20 mouse cellular contexts compared by ENCODE assay signal in genomic region chr2:181235681-181236566, GRCm38 (mm10). TPM values are rescaled to one million over a fixed set of nuclear protein-coding genes. Genes with fewer than 3 reads are reported as not detected.
A peak's percentile ranks its signal among the peaks of the same experiment; 100 is the strongest.
DNase-seq lines count a peak whose midpoint lies in the region; ATAC-seq and TF ChIP-seq lines count a peak whose summit lies in the region.
"Had no signal": no experiment of that assay in that cellular context is flagged by ENCODE, and none has a peak within 500 bp of the region (broad histone marks: within the 10 kb centered on the region; RNA-seq: fewer than 3 reads in every experiment).

No protein-coding gene starts in this region.

- H3K4me3 ChIP-seq in intestine, postnatal 0 days (ENCODE audit: low read depth, low read length), result no peak overlapping the region
- no peak overlapping the region for H3K4me3 ChIP-seq in intestine, embryonic 15.5 days (replicated peaks)
- no peak overlapping the region for H3K4me3 ChIP-seq in lung, embryonic 14.5 days (ENCODE audit: low read depth, low read length)
- no peak overlapping the region for H3K4me3 ChIP-seq in ES-Bruce4 (ENCODE audit: low read depth, low read length)
- H3K4me3 ChIP-seq: embryonic facial prominence, embryonic 15.5 days; heart, embryonic 10.5 days; liver, embryonic 13.5 days had no signal

- H3K36me3 ChIP-seq in intestine, postnatal 0 days (ENCODE audit: control insufficient read depth, insufficient read depth), result peaks cover 82% of the 10 kb centered on the region
- H3K36me3 ChIP-seq in intestine, embryonic 15.5 days, result no peaks in the 10 kb centered on the region; the same call in 1 of the 2 replicates
- H3K36me3 ChIP-seq in lung, embryonic 14.5 days (ENCODE audit: insufficient read depth), result peaks cover 16% of the 10 kb centered on the region; the same call in 1 of the 2 replicates
- no peaks in the 10 kb centered on the region for H3K36me3 ChIP-seq in ES-Bruce4 (ENCODE audit: control insufficient read depth, insufficient read depth, low read length, poor library complexity, severe bottlenecking)

- TF ChIP-seq CTCF in intestine, postnatal 0 days (IDR thresholded peaks at IDR 0.05; ENCODE audit: low read depth), result peak; percentile 58
- peak; percentile 40 for TF ChIP-seq CTCF in lung, embryonic 14.5 days (IDR thresholded peaks at IDR 0.05; ENCODE audit: low read depth)
- peak; percentile 44 for TF ChIP-seq CTCF in ES-Bruce4 (IDR thresholded peaks at IDR 0.05; ENCODE audit: low read depth, low read length)

- TF ChIP-seq POLR2A in ES-Bruce4 (IDR thresholded peaks at IDR 0.05; ENCODE audit: insufficient read depth, low read length), result no peak

- peaks cover under 1% of the 10 kb centered on the region; the same call in 1 of the 2 replicates for H3K4me1 ChIP-seq in intestine, postnatal 0 days (replicated peaks; ENCODE audit: control insufficient read depth, insufficient read depth, low read length)
- H3K4me1 ChIP-seq in intestine, embryonic 15.5 days (replicated peaks), result 0 out of 2 replicates have a peak, but pooled peaks cover 10% of the 10 kb centered on the region
- H3K4me1 ChIP-seq in lung, embryonic 14.5 days (ENCODE audit: insufficient read depth), result no peaks in the 10 kb centered on the region
- no peaks in the 10 kb centered on the region for H3K4me1 ChIP-seq in ES-Bruce4 (ENCODE audit: control insufficient read depth, insufficient read depth, low read length)
- H3K4me1 ChIP-seq: embryonic facial prominence, embryonic 15.5 days; heart, embryonic 10.5 days had no signal

- H3K27ac ChIP-seq in intestine, postnatal 0 days (ENCODE audit: low read depth, low read length), result no peak overlapping the region
- H3K27ac ChIP-seq in intestine, embryonic 15.5 days, result no peak overlapping the region
- no peak overlapping the region for H3K27ac ChIP-seq in lung, embryonic 14.5 days (ENCODE audit: low read depth)
- no peak overlapping the region for H3K27ac ChIP-seq in ES-Bruce4 (ENCODE audit: insufficient read depth, low read length)
- H3K27ac ChIP-seq: embryonic facial prominence, embryonic 15.5 days; heart, embryonic 10.5 days; liver, embryonic 13.5 days had no signal

- DNase-seq in lung, embryonic 14.5 days, result no peak
- no peak for DNase-seq in lung, adult 18-20 months
- peak; percentile 30 for DNase-seq in lung, postnatal 10 days
- DNase-seq: adrenal gland, postnatal 14 days; cerebellum, adult 9-10 months; heart, postnatal 14 days; liver, embryonic 13.5 days; thymus, postnatal 25 days had no signal

- ATAC-seq in intestine, postnatal 0 days, result no peak
- ATAC-seq in intestine, embryonic 15.5 days, result no peak
- ATAC-seq in lung, embryonic 14.5 days (ENCODE audit: insufficient read depth), result no peak
- no peak for ATAC-seq in erythroblast, adult 5-6 weeks (replicated peaks; ENCODE audit: low FRiP score, poor library complexity, severe bottlenecking)
- ATAC-seq: forebrain, embryonic 14.5 days had no signal

- H3K4me2 ChIP-seq in intestine, postnatal 0 days (replicated peaks; ENCODE audit: low read depth), result no peak overlapping the region
- H3K4me2 ChIP-seq in intestine, embryonic 15.5 days (replicated peaks), result no peak overlapping the region
- H3K4me2 ChIP-seq in lung, embryonic 14.5 days, result no peak overlapping the region
- H3K4me2 ChIP-seq: embryonic facial prominence, embryonic 15.5 days; liver, embryonic 13.5 days had no signal

- H3K9ac ChIP-seq in intestine, postnatal 0 days (ENCODE audit: low read depth, low read length), result no peak overlapping the region
- H3K9ac ChIP-seq in intestine, embryonic 15.5 days, result no peak overlapping the region
- no peak overlapping the region for H3K9ac ChIP-seq in lung, embryonic 14.5 days
- H3K9ac ChIP-seq in ES-Bruce4 (ENCODE audit: low read depth, poor library complexity, severe bottlenecking), result no peak overlapping the region
- H3K9ac ChIP-seq: embryonic facial prominence, embryonic 15.5 days; liver, embryonic 13.5 days had no signal

- H3K27me3 ChIP-seq in intestine, postnatal 0 days (replicated peaks; ENCODE audit: control insufficient read depth, insufficient read depth, low read length), result no peaks in the 10 kb centered on the region
- H3K27me3 ChIP-seq in intestine, embryonic 15.5 days (replicated peaks), result no peaks in the 10 kb centered on the region
- H3K27me3 ChIP-seq in lung, embryonic 14.5 days (ENCODE audit: insufficient read depth, low read length), result no peaks in the 10 kb centered on the region
- no peaks in the 10 kb centered on the region for H3K27me3 ChIP-seq in ES-Bruce4 (ENCODE audit: control insufficient read depth, insufficient read depth, low read length, poor library complexity, severe bottlenecking)
- H3K27me3 ChIP-seq: embryonic facial prominence, embryonic 15.5 days; liver, embryonic 13.5 days had no signal

- TF ChIP-seq EP300 in ES-Bruce4 (IDR thresholded peaks at IDR 0.05; ENCODE audit: insufficient read depth, low read depth, low read length), result no peak

- 86% methylated on average over 23 of the region's 23 CpGs for WGBS in intestine, postnatal 0 days
- 85% methylated on average over 23 of the region's 23 CpGs for WGBS in intestine, embryonic 15.5 days
- WGBS in lung, embryonic 14.5 days, result 76% methylated on average over 23 of the region's 23 CpGs

- H3K9me3 ChIP-seq in intestine, postnatal 0 days (ENCODE audit: control insufficient read depth), result no peaks in the 10 kb centered on the region
- H3K9me3 ChIP-seq in intestine, embryonic 15.5 days, result no peaks in the 10 kb centered on the region
- H3K9me3 ChIP-seq in lung, embryonic 14.5 days (ENCODE audit: low read depth, low read length), result no peaks in the 10 kb centered on the region
- no peaks in the 10 kb centered on the region for H3K9me3 ChIP-seq in ES-Bruce4 (replicated peaks; ENCODE audit: control insufficient read depth, insufficient read depth, low read length, poor library complexity, severe bottlenecking)
- H3K9me3 ChIP-seq: embryonic facial prominence, embryonic 15.5 days; heart, embryonic 10.5 days; liver, embryonic 13.5 days had no signal

RNA-seq across cellular contexts. Expression of gene Helz2, which starts 5.9 kb away (rescaled TPM):
- 5.7 and 6.9 TPM in 2 replicates for polyA plus RNA-seq in intestine, postnatal 0 days (2015; fragmentation: Nextera tagmentation; extraction: Ambion mirVana)
- polyA plus RNA-seq in intestine, embryonic 15.5 days (2015; fragmentation: Nextera tagmentation; extraction: Ambion mirVana), result 2.2 and 2.8 TPM in 2 replicates
- polyA plus RNA-seq in lung, embryonic 14.5 days (2014; fragmentation: Nextera tagmentation; extraction: Ambion mirVana), result 2.5 and 3.0 TPM in 2 replicates
- polyA plus RNA-seq in ES-Bruce4 (2011; ENCODE audit: insufficient read depth, insufficient read length, low read depth, missing spikeins), result 1.4 and 1.5 TPM in 2 replicates
- 8.6 and 10.0 TPM in 2 replicates for total RNA-seq in erythroblast, adult 5-6 weeks (2015; ENCODE audit: low replicate concordance)
- 11.8 and 12.1 TPM in 2 replicates for total RNA-seq in erythroblast, adult 5-6 weeks (2017; ENCODE audit: low replicate concordance)

RNA-seq across cellular contexts. Expression of gene Fndc11, which starts 16.1 kb away (rescaled TPM):
- polyA plus RNA-seq in intestine, postnatal 0 days (2015; fragmentation: Nextera tagmentation; extraction: Ambion mirVana), result 0.13 TPM in 1 of 2 replicates, not detected in the other
- not detected in 2 replicates for polyA plus RNA-seq in intestine, embryonic 15.5 days (2015; fragmentation: Nextera tagmentation; extraction: Ambion mirVana)
- polyA plus RNA-seq in lung, embryonic 14.5 days (2014; fragmentation: Nextera tagmentation; extraction: Ambion mirVana), result 0.21 and 0.27 TPM in 2 replicates
- polyA plus RNA-seq in ES-Bruce4 (2011; ENCODE audit: insufficient read depth, insufficient read length, low read depth, missing spikeins), result not detected in 2 replicates
- 1.3 and 20.8 TPM in 2 replicates for total RNA-seq in erythroblast, adult 5-6 weeks (2015; ENCODE audit: low replicate concordance)
- total RNA-seq in erythroblast, adult 5-6 weeks (2017; ENCODE audit: low replicate concordance), result 0.98 and 1.4 TPM in 2 replicates
- total RNA-seq: adrenal gland, postnatal 14 days; layer of hippocampus, adult 8-10 months; left cerebral cortex, postnatal 10 days; MEL had no signal
- polyA plus RNA-seq: C2C12; heart, embryonic 10.5 days; liver, embryonic 13.5 days had no signal

RNA-seq across cellular contexts. Expression of gene Srms, which starts 22.9 kb away (rescaled TPM):
- 0.17 and 0.20 TPM in 2 replicates for polyA plus RNA-seq in intestine, postnatal 0 days (2015; fragmentation: Nextera tagmentation; extraction: Ambion mirVana)
- 0.05 TPM in 1 of 2 replicates, not detected in the other for polyA plus RNA-seq in intestine, embryonic 15.5 days (2015; fragmentation: Nextera tagmentation; extraction: Ambion mirVana)
- polyA plus RNA-seq in lung, embryonic 14.5 days (2014; fragmentation: Nextera tagmentation; extraction: Ambion mirVana), result 0.16 and 0.22 TPM in 2 replicates
- polyA plus RNA-seq in ES-Bruce4 (2011; ENCODE audit: insufficient read depth, insufficient read length, low read depth, missing spikeins), result not detected in 2 replicates
- not detected in 2 replicates for total RNA-seq in erythroblast, adult 5-6 weeks (2015; ENCODE audit: low replicate concordance)
- total RNA-seq in erythroblast, adult 5-6 weeks (2017; ENCODE audit: low replicate concordance), result not detected in 2 replicates
- total RNA-seq: MEL had no signal
- polyA plus RNA-seq: C2C12 had no signal

RNA-seq across cellular contexts. Expression of gene Ptk6, which starts 33.3 kb away (rescaled TPM):
- polyA plus RNA-seq in intestine, postnatal 0 days (2015; fragmentation: Nextera tagmentation; extraction: Ambion mirVana), result 1.9 and 2.4 TPM in 2 replicates
- polyA plus RNA-seq in intestine, embryonic 15.5 days (2015; fragmentation: Nextera tagmentation; extraction: Ambion mirVana), result 0.14 and 0.21 TPM in 2 replicates
- 0.12 TPM in 1 of 2 replicates, not detected in the other for polyA plus RNA-seq in lung, embryonic 14.5 days (2014; fragmentation: Nextera tagmentation; extraction: Ambion mirVana)
- polyA plus RNA-seq in ES-Bruce4 (2011; ENCODE audit: insufficient read depth, insufficient read length, low read depth, missing spikeins), result not detected in 2 replicates
- 0.21 TPM in 1 of 2 replicates, not detected in the other for total RNA-seq in erythroblast, adult 5-6 weeks (2015; ENCODE audit: low replicate concordance)
- total RNA-seq in erythroblast, adult 5-6 weeks (2017; ENCODE audit: low replicate concordance), result 0.14 TPM in 1 of 2 replicates, not detected in the other
- total RNA-seq: heart, postnatal 14 days; layer of hippocampus, adult 8-10 months; left cerebral cortex, postnatal 10 days; MEL had no signal
- polyA plus RNA-seq: C2C12; forebrain, embryonic 14.5 days; heart, embryonic 10.5 days; kidney, embryonic 16.5 days had no signal

RNA-seq across cellular contexts. Expression of gene Ppdpf, which starts 48.9 kb away (rescaled TPM):
- 197 TPM in 2 replicates for polyA plus RNA-seq in intestine, postnatal 0 days (2015; fragmentation: Nextera tagmentation; extraction: Ambion mirVana)
- polyA plus RNA-seq in intestine, embryonic 15.5 days (2015; fragmentation: Nextera tagmentation; extraction: Ambion mirVana), result 264 and 275 TPM in 2 replicates
- polyA plus RNA-seq in lung, embryonic 14.5 days (2014; fragmentation: Nextera tagmentation; extraction: Ambion mirVana), result 333 and 364 TPM in 2 replicates
- 56.0 and 67.7 TPM in 2 replicates for polyA plus RNA-seq in ES-Bruce4 (2011; ENCODE audit: insufficient read depth, insufficient read length, low read depth, missing spikeins)
- 45.6 and 74.6 TPM in 2 replicates for total RNA-seq in erythroblast, adult 5-6 weeks (2015; ENCODE audit: low replicate concordance)
- 3.9 and 6.9 TPM in 2 replicates for total RNA-seq in erythroblast, adult 5-6 weeks (2017; ENCODE audit: low replicate concordance)
